Mouse (Mus musculus) heart, adult 2 months (tissue): Measurements from ENCODE around the gene Aldh3b3.

Experiments used
- EP300 ChIP-seq: fragments of 200-500 bp; IDR thresholded peaks from 2 replicates; pipeline ENCODE4 v1.6.1; 2011; ENCODE audit warnings: low read depth, low read length, control low read depth; ENCODE audit not compliant: insufficient read depth
- POLR2A ChIP-seq: fragments of 200-500 bp; IDR thresholded peaks from 2 replicates; pipeline ENCODE4 v1.6.1; 2011; ENCODE audit warnings: mild to moderate bottlenecking, low read depth, low read length, control low read depth; ENCODE audit not compliant: insufficient read depth

- no peak for TF ChIP-seq POLR2A
- peak; percentile 70; the same call in 1 of the 2 replicates for TF ChIP-seq EP300
Measured at GRCm38 (mm10) chr19:3923586-3923985, 34.9 kb upstream of the Aldh3b3 start.
